Mouse (Mus musculus) heart, adult 2 months (tissue): ENCODE data around the gene Cyb5r1. TPM values are rescaled to one million over a fixed set of nuclear protein-coding genes. Genes with fewer than 3 reads are reported as not detected.
A peak's percentile ranks its signal among the peaks of the same experiment; 100 is the strongest.

Source experiments
- DNase-seq, 2 experiments: peaks; one replicate each; pipeline ENCODE4 v3.0.0; 2021
- H3K27ac ChIP-seq: fragments of 200-600 bp; 2 replicates; pipeline ENCODE4 v1.8.1; 2022
- H3K27me3 ChIP-seq: fragments of 200-500 bp; 2 replicates; pipeline ENCODE4 v1.6.1; 2012; ENCODE audit warnings: mild to moderate bottlenecking, low read length, inconsistent platforms, mixed read lengths; ENCODE audit not compliant: control insufficient read depth, insufficient read depth
- H3K36me3 ChIP-seq: fragments of 200-500 bp; 2 replicates; pipeline ENCODE4 v1.6.1; 2012; ENCODE audit warnings: low read length, inconsistent platforms; ENCODE audit not compliant: control insufficient read depth, insufficient read depth
- H3K4me1 ChIP-seq: fragments of 200-500 bp; 2 replicates; pipeline ENCODE4 v1.6.1; 2011; ENCODE audit warnings: low read length; ENCODE audit not compliant: control insufficient read depth, insufficient read depth
- H3K4me3 ChIP-seq: fragments of 200-600 bp; 2 replicates; pipeline ENCODE4 v1.8.1; 2022
- H3K79me2 ChIP-seq: fragments of 200-500 bp; replicated peaks from 2 replicates; pipeline ENCODE4 v1.6.1; 2012; ENCODE audit warnings: mild to moderate bottlenecking, inconsistent platforms, low read length, moderate library complexity, mixed read lengths; ENCODE audit not compliant: control insufficient read depth, insufficient read depth
- H3K9ac ChIP-seq: fragments of 200-500 bp; 2 replicates; pipeline ENCODE4 v1.6.1; 2012; ENCODE audit warnings: low read depth, mild to moderate bottlenecking, control low read depth, inconsistent platforms, low read length, mixed read lengths
- CTCF ChIP-seq: fragments of 200-600 bp; IDR thresholded peaks from 2 replicates; pipeline ENCODE4 v1.8.1; 2022; ENCODE audit warnings: antibody characterized with exemption, mild to moderate bottlenecking, moderate library complexity
- EP300 ChIP-seq: fragments of 200-500 bp; IDR thresholded peaks from 2 replicates; pipeline ENCODE4 v1.6.1; 2011; ENCODE audit warnings: low read depth, low read length, control low read depth; ENCODE audit not compliant: insufficient read depth
- POLR2A ChIP-seq: fragments of 200-500 bp; IDR thresholded peaks from 2 replicates; pipeline ENCODE4 v1.6.1; 2011; ENCODE audit warnings: mild to moderate bottlenecking, low read depth, low read length, control low read depth; ENCODE audit not compliant: insufficient read depth
- WGBS: fragments of 180-500 bp; shearing (Covaris S2); methylation state at CpG from one replicate; pipeline ENCODE4 v1.1.7; 2018; 5-methylcytosine and 5-hydroxymethylcytosine counted together
- intact Hi-C: fragments of 180-260 bp; cut with DNase I; formaldehyde crosslinking; loops from one replicate; pipeline ENCODE4 v1.15.1; 2025
- polyA plus RNA-seq: library from polyadenylated mRNA; depleted of rRNA; stranded (reverse); fragments of >200 nt; gene quantifications from 2 replicates; pipeline ENCODE4 v1.2.3, GENCODE M21; 2012
- total RNA-seq, 2 experiments: library from RNA; stranded (reverse); gene quantifications; 2 replicates each; pipeline ENCODE4 v1.2.3; 2021

Gene Cyb5r1
- total and polyA plus RNA-seq, 3 experiments, result 21.0 to 42.8 (median 24.1) TPM

- Histone ChIP-seq H3K4me3 (no peak overlapping the region), H3K9ac (no peak overlapping the region), H3K27ac (no peak overlapping the region), H3K4me1 (peaks cover 3% of the 10 kb centered on the region; the same call in 1 of the 2 replicates), H3K79me2 (no peaks in the 10 kb centered on the region; the same call in 1 of the 2 replicates), H3K27me3 (no peaks in the 10 kb centered on the region), H3K36me3 (peaks cover 14% of the 10 kb centered on the region)
- 65% methylated on average over 4 of the region's 4 CpGs for WGBS
- intact Hi-C loops, result loop anchor here (2.0 kb wide), 1 partner anchor 18 kb away; no protein-coding TSS in a partner anchor
- DNase-seq, result no peak
- no peak for TF ChIP-seq EP300
- no peak for TF ChIP-seq POLR2A
Observed at GRCm38 (mm10) chr1:134363194-134363593, 42.2 kb upstream of the Cyb5r1 start.

GRCm38 (mm10) chr1:134365491-134365890 lies 39.9 kb upstream of the Cyb5r1 start:
- no peak overlapping the region for H3K9ac ChIP-seq
- H3K27me3 ChIP-seq, result no peaks in the 10 kb centered on the region
- H3K36me3 ChIP-seq, result peaks cover 5% of the 10 kb centered on the region
- H3K4me1 ChIP-seq, result peaks cover 3% of the 10 kb centered on the region; the same call in 1 of the 2 replicates
- no peaks in the 10 kb centered on the region; the same call in 1 of the 2 replicates for H3K79me2 ChIP-seq
- WGBS, result 57% methylated on average over 5 of the region's 5 CpGs
- no peak overlapping the region for H3K4me3 ChIP-seq
- intact Hi-C loops, result loop anchor here (5.0 kb wide), 1 partner anchor 242 kb away; no protein-coding TSS in a partner anchor
- no peak for DNase-seq
- H3K27ac ChIP-seq, result no peak overlapping the region
- TF ChIP-seq CTCF (no peak), POLR2A (no peak), EP300 (no peak)

GRCm38 (mm10) chr1:134368777-134369337 lies 36.5 kb upstream of the Cyb5r1 start:
- Histone ChIP-seq H3K79me2 (no peaks in the 10 kb centered on the region), H3K27me3 (no peaks in the 10 kb centered on the region), H3K36me3 (no peaks in the 10 kb centered on the region), H3K27ac (no peak overlapping the region), H3K4me1 (no peaks in the 10 kb centered on the region), H3K4me3 (no peak overlapping the region), H3K9ac (no peak overlapping the region)
- 50% methylated on average over 9 of the region's 9 CpGs for WGBS
- intact Hi-C loops, result loop anchor here (2.0 to 5.0 kb wide), 3 partner anchors 46 to 238 kb away; partner anchors contain the start of gene Adipor1
- peak; percentile 42 to 68 for DNase-seq
- TF ChIP-seq CTCF, result peak; percentile 85
- TF ChIP-seq EP300, result no peak

GRCm38 (mm10) chr1:134374124-134374523 lies 31.2 kb upstream of the Cyb5r1 start:
- no peak overlapping the region for H3K4me3 ChIP-seq
- no peak for TF ChIP-seq POLR2A
- TF ChIP-seq EP300, result no peak
- TF ChIP-seq CTCF, result no peak
- no peak overlapping the region for H3K27ac ChIP-seq
- DNase-seq, result no peak
- intact Hi-C loops, result no loop called here
- no peak overlapping the region for H3K9ac ChIP-seq
- 67% methylated on average over 2 of the region's 2 CpGs for WGBS
- H3K36me3 ChIP-seq, result no peaks in the 10 kb centered on the region
- H3K79me2 ChIP-seq, result no peaks in the 10 kb centered on the region
- H3K27me3 ChIP-seq, result no peaks in the 10 kb centered on the region
- H3K4me1 ChIP-seq, result no peaks in the 10 kb centered on the region

GRCm38 (mm10) chr1:134381051-134381450 lies 24.3 kb upstream of the Cyb5r1 start:
- Histone ChIP-seq H3K4me3 (no peak overlapping the region), H3K27me3 (no peaks in the 10 kb centered on the region), H3K79me2 (no peaks in the 10 kb centered on the region), H3K36me3 (no peaks in the 10 kb centered on the region), H3K27ac (peak overlapping the region; percentile 67), H3K4me1 (peaks cover 11% of the 10 kb centered on the region), H3K9ac (no peak overlapping the region)
- WGBS, result 91% methylated on average over 2 of the region's 2 CpGs
- intact Hi-C loops, result loop anchor here (2.0 to 5.0 kb wide), 2 partner anchors 18 to 36 kb away; partner anchors contain the start of gene Adipor1
- TF ChIP-seq EP300, result no peak
- no peak for TF ChIP-seq CTCF
- no peak for TF ChIP-seq POLR2A
- no peak for DNase-seq

- intact Hi-C loops, result loop anchor here (2.0 to 5.0 kb wide), 2 partner anchors 19 to 35 kb away; partner anchors contain the start of gene Adipor1
- H3K27ac ChIP-seq, result peak overlapping the region; percentile 67
- peak; percentile 31 to 35 for DNase-seq
- H3K79me2 ChIP-seq, result no peaks in the 10 kb centered on the region
- TF ChIP-seq EP300 (0 out of 2 replicates have a peak, but pooled peaks have one; percentile 28), POLR2A (no peak)
- H3K4me3 ChIP-seq, result peak overlapping the region; percentile 20; the same call in 1 of the 2 replicates
- no peaks in the 10 kb centered on the region for H3K36me3 ChIP-seq
- WGBS, result 4% methylated on average over 19 of the region's 19 CpGs
- H3K27me3 ChIP-seq, result no peaks in the 10 kb centered on the region
- peak overlapping the region; percentile 28; the same call in 1 of the 2 replicates for H3K9ac ChIP-seq
- peaks cover 11% of the 10 kb centered on the region for H3K4me1 ChIP-seq
Observed at GRCm38 (mm10) chr1:134381795-134382625, 23.3 kb upstream of the Cyb5r1 start.
